Mouse (Mus musculus) CH12.LX (cell line): ENCODE results near the gene Gm10961. TPM values are rescaled to one million over a fixed set of nuclear protein-coding genes. Genes with fewer than 3 reads are reported as not detected.

Experiments
- DNase-seq: peaks from one replicate; pipeline ENCODE4 v3.0.0-alpha.2; 2013; ENCODE audit errors: extremely low read depth
- H3K27ac ChIP-seq: 2 replicates; pipeline ENCODE4 v1.5.1; 2012; ENCODE audit warnings: low read depth, mild to moderate bottlenecking, control low read depth, moderate library complexity; ENCODE audit not compliant: insufficient read depth
- H3K27me3 ChIP-seq: replicated peaks from 2 replicates; pipeline ENCODE3; 2012; ENCODE audit warnings: inconsistent platforms
- H3K36me3 ChIP-seq, 2 experiments: replicated peaks in 1 of 2; 2 replicates each; pipeline versions ENCODE3 to v1.6.1; 2012; ENCODE audit warnings: inconsistent platforms in 1 of 2, low read length in 1 of 2, mild to moderate bottlenecking in 1 of 2, mixed read lengths in 1 of 2, moderate library complexity in 1 of 2; ENCODE audit not compliant: control insufficient read depth in 1 of 2, insufficient read depth in 1 of 2
- H3K4me1 ChIP-seq, 2 experiments: 2 replicates each; pipeline ENCODE4 v1.6.1; 2012; ENCODE audit warnings: inconsistent platforms in 1 of 2, moderate library complexity in 1 of 2; ENCODE audit not compliant: insufficient read depth in 2 of 2, control insufficient read depth in 1 of 2
- H3K4me2 ChIP-seq: 2 replicates; pipeline ENCODE4 v1.6.1; 2012; ENCODE audit warnings: low read depth, mild to moderate bottlenecking, control low read depth; ENCODE audit not compliant: poor library complexity, insufficient read depth, severe bottlenecking
- H3K4me3 ChIP-seq, 3 experiments: fragments of 150-350 bp in 1 of 3; sonication (generic) in 1 of 3; replicated peaks in 1 of 3; 2 replicates each; pipeline versions ENCODE3 to v1.5.1; 2011 to 2012; ENCODE audit warnings: low read depth in 2 of 3, low read length in 2 of 3, mild to moderate bottlenecking in 2 of 3, moderate library complexity in 2 of 3, control low read depth in 1 of 3, improper control_type of control experiment in 1 of 3, inconsistent platforms in 1 of 3, mixed read lengths in 1 of 3; ENCODE audit not compliant: poor library complexity in 1 of 3
- H3K79me2 ChIP-seq: replicated peaks from 2 replicates; pipeline ENCODE4 v1.6.1; 2012; ENCODE audit warnings: mild to moderate bottlenecking, moderate library complexity; ENCODE audit not compliant: control insufficient read depth, poor library complexity, insufficient read depth, severe bottlenecking; ENCODE audit errors: extremely low read depth
- H3K9ac ChIP-seq: 2 replicates; pipeline ENCODE4 v1.6.1; 2012; ENCODE audit warnings: low read depth, mild to moderate bottlenecking, control low read depth, moderate library complexity; ENCODE audit not compliant: insufficient read depth
- H3K9me3 ChIP-seq: replicated peaks from 2 replicates; pipeline ENCODE3; 2012; ENCODE audit warnings: low read length, inconsistent platforms, mixed read lengths
- BHLHE40 ChIP-seq: IDR thresholded peaks from 2 replicates; pipeline ENCODE4 v1.6.1; 2011; ENCODE audit warnings: mild to moderate bottlenecking, low read depth, low read length, improper control_type of control experiment
- CHD2 ChIP-seq: IDR thresholded peaks from 2 replicates; pipeline ENCODE4 v1.6.1; 2011; ENCODE audit warnings: low read length, improper control_type of control experiment
- E2F4 ChIP-seq: IDR thresholded peaks from 2 replicates; pipeline ENCODE4 v1.6.1; 2011; ENCODE audit warnings: low read depth, low read length, improper control_type of control experiment; ENCODE audit not compliant: insufficient replicate concordance
- ELF1 ChIP-seq: IDR thresholded peaks from 2 replicates; pipeline ENCODE4 v1.6.1; 2014; ENCODE audit warnings: low read depth, mild to moderate bottlenecking, inconsistent platforms, low read length, improper control_type of control experiment
- GABPA ChIP-seq: IDR thresholded peaks from 2 replicates; pipeline ENCODE4 v1.6.1; 2012; ENCODE audit warnings: low read depth, low read length, improper control_type of control experiment, inconsistent platforms; ENCODE audit not compliant: insufficient replicate concordance
- HCFC1 ChIP-seq: IDR thresholded peaks from 2 replicates; pipeline ENCODE4 v1.6.1; 2012; ENCODE audit warnings: low read depth, mild to moderate bottlenecking, inconsistent platforms, low read length, improper control_type of control experiment
- IRF4 ChIP-seq: IDR thresholded peaks from 2 replicates; pipeline ENCODE4 v1.6.1; 2014; ENCODE audit warnings: low read depth, mild to moderate bottlenecking, inconsistent platforms, low read length, improper control_type of control experiment
- JUN ChIP-seq: IDR thresholded peaks from 2 replicates; pipeline ENCODE4 v1.6.1; 2011; ENCODE audit warnings: low read depth, mild to moderate bottlenecking, low read length, improper control_type of control experiment, moderate library complexity; ENCODE audit not compliant: insufficient read depth
- MAZ ChIP-seq: IDR thresholded peaks from 2 replicates; pipeline ENCODE4 v1.6.1; 2012; ENCODE audit warnings: low read depth, mild to moderate bottlenecking, inconsistent platforms, low read length, improper control_type of control experiment, moderate library complexity
- MYC ChIP-seq: IDR thresholded peaks from 2 replicates; pipeline ENCODE4 v1.6.1; 2011; ENCODE audit warnings: low read depth, mild to moderate bottlenecking, improper control_type of control experiment, low read length
- NELFE ChIP-seq: IDR thresholded peaks from 2 replicates; pipeline ENCODE4 v1.6.1; 2011; ENCODE audit warnings: low read depth, low read length, improper control_type of control experiment
- SIN3A ChIP-seq: IDR thresholded peaks from 2 replicates; pipeline ENCODE4 v1.6.1; 2012; ENCODE audit warnings: low read length, improper control_type of control experiment, inconsistent platforms
- SMC3 ChIP-seq: IDR thresholded peaks from 2 replicates; pipeline ENCODE4 v1.6.1; 2011; ENCODE audit warnings: low read depth, low read length, improper control_type of control experiment
- UBTF ChIP-seq: IDR thresholded peaks from 2 replicates; pipeline ENCODE4 v1.6.1; 2012; ENCODE audit warnings: low read depth, mild to moderate bottlenecking, inconsistent platforms, low read length, improper control_type of control experiment, moderate library complexity
- USF2 ChIP-seq: conservative IDR thresholded peaks from 2 replicates; pipeline ENCODE4 v1.6.1; 2011; ENCODE audit warnings: low read depth, low read length, improper control_type of control experiment
- ZC3H11A ChIP-seq: IDR thresholded peaks from 2 replicates; pipeline ENCODE4 v1.6.1; 2012; ENCODE audit warnings: low read depth, mild to moderate bottlenecking, inconsistent platforms, low read length, improper control_type of control experiment
- ZNF384 ChIP-seq: IDR thresholded peaks from 2 replicates; pipeline ENCODE4 v1.6.1; 2012; ENCODE audit warnings: low read depth, low read length, improper control_type of control experiment, inconsistent platforms
- dilution Hi-C: fragments of 300-500 bp; cut with MboI; formaldehyde crosslinking; loops from 2 replicates; pipeline ENCODE4 v1.14.3; 2020; ENCODE audit warnings: low sequenced_read_pairs; ENCODE audit not compliant: extremely low pct_unique_long_range_greater_than_20kb, extremely low pct_ligation_motif_present
- in situ Hi-C: fragments of 300-500 bp; cut with MboI; formaldehyde crosslinking; loops from 3 replicates; pipeline ENCODE4 v1.14.3; 2019; ENCODE audit warnings: low sequenced_read_pairs, low pct_ligation_motif_present, low pct_unique_long_range_greater_than_20kb, mixed read lengths
- polyA plus RNA-seq: library from polyadenylated mRNA; unstranded; fragments of >175 nt; gene quantifications from 2 replicates; pipeline ENCODE4 v1.2.1, GENCODE M21; 2012; ENCODE audit warnings: low read depth; ENCODE audit not compliant: insufficient read length
- total RNA-seq, 2 experiments: library from RNA; depleted of rRNA; stranded (reverse); fragments of 300-350 nt in 1 of 2; fragments of >200 nt in 1 of 2; gene quantifications; 2 replicates each; pipeline ENCODE4 v1.2.3; 2012 to 2014

Gene Gm10961
- total and polyA plus RNA-seq, 3 experiments: not detected

- no peaks in the 10 kb centered on the region for H3K27me3 ChIP-seq
- no peak for DNase-seq
- no peak overlapping the region for H3K9ac ChIP-seq
- H3K4me3 ChIP-seq: no peak overlapping the region
- H3K9me3 ChIP-seq: no peaks in the 10 kb centered on the region
- H3K4me2 ChIP-seq: no peak overlapping the region
- H3K36me3 ChIP-seq: peaks cover 79 to 96% of the 10 kb centered on the region in 2 experiments
- no peak overlapping the region for H3K27ac ChIP-seq
- no peaks in the 10 kb centered on the region for H3K79me2 ChIP-seq
- dilution Hi-C loops: no loop called here
- peaks cover 2 to 25% of the 10 kb centered on the region in 2 experiments; a peak in 3 of 4 replicates for H3K4me1 ChIP-seq
- in situ Hi-C loops: no loop called here
- TF ChIP-seq CHD2 (no peak), SIN3A (no peak), NELFE (no peak), BHLHE40 (no peak), E2F4 (no peak), MAZ (no peak), IRF4 (no peak), SMC3 (no peak), UBTF (no peak), ZNF384 (no peak), HCFC1 (no peak), USF2 (no peak), ZC3H11A (no peak), MYC (no peak)
- TF ChIP-seq, all 38 proteins: peak for 0
Observed at GRCm38 (mm10) chr3:107621286-107622075, 9.6 kb upstream of the Gm10961 start.

- H3K4me3 ChIP-seq: no peak overlapping the region
- dilution Hi-C loops: no loop called here
- in situ Hi-C loops: no loop called here
- H3K9ac ChIP-seq: no peak overlapping the region
- no peak overlapping the region for H3K4me2 ChIP-seq
- TF ChIP-seq JUN (no peak), SIN3A (no peak), ELF1 (no peak), BHLHE40 (no peak), GABPA (no peak)
- no peak for DNase-seq
- peaks cover 80 to 96% of the 10 kb centered on the region in 2 experiments for H3K36me3 ChIP-seq
- no peaks in the 10 kb centered on the region for H3K9me3 ChIP-seq
- H3K4me1 ChIP-seq: peaks cover under 1 to 15% of the 10 kb centered on the region in 2 experiments; a peak in 3 of 4 replicates
- no peaks in the 10 kb centered on the region for H3K79me2 ChIP-seq
- H3K27ac ChIP-seq: no peak overlapping the region
- no peaks in the 10 kb centered on the region for H3K27me3 ChIP-seq
Observed at GRCm38 (mm10) chr3:107622537-107622936, 8.6 kb upstream of the Gm10961 start.
